Mouse (Mus musculus) layer of hippocampus, adult 11-12 months (tissue): ENCODE measurements at regions not wholly inside any gene's neighbourhood (a gene's known extent, or its start where the extent isn't known, plus 50 kb on each side); places are given as distances from the start of the nearest gene placed in this dataset.

Experiments
- DNase-seq: peaks from one replicate; pipeline ENCODE4 v3.0.0; 2022; ENCODE audit warnings: low spot score

DNA sequence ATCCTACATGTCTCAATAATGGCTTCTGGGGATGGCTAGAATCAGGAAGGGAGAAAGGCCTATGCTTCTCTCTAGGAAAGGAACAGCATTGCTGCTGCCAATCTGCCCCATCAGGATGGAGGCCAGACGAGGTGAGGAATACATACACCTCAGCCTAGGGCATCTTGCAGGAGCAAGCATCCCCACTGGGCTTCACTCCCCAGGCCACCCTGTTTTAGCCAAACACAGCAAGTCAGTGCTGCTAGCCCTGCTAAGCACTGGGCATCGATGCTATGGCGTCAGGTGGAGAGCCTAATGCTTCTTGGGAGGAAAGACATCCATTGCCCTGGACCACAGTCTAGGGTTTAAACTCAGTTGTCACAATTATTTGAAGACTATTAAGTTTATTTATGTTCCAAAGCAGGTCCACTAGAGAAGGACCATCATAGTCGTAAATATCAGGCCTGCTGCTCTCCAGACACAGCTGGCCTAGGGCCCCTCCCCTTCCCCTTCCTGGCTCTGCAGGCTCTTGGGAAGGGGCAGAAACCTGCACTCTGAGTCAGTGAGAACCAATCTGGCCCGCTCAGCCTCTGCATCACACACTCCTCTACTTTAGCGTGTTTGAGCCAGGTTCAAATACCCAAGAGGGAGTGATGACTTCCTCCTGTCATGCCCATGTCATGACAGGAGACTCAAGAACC, 79.5 kb upstream of the Pkdcc start:
- DNase-seq, result no peak

- DNase-seq, result no peak
Observed at GRCm38 (mm10) chr17:83136267-83136666, 78.8 kb upstream of the Pkdcc start.

DNA sequence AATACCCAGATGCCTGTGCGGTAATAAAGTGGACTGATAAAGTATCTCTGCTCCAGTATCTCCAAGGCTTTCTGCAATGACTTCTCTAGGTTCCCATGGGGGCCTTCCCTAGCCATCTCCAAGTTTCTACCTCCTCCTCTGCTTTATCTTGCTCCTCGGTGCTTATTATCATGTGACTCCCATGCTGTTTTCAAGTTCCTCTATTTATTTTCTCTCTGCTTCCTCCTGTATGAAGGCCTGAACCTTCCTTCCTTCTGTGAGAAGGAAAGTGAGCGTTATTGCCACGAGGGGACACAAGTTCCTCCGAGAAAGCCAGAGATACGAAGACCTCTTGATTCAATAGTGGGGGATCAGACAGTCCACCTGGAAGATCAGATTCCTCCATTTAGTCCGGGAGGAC, 77.4 kb upstream of the Pkdcc start:
- DNase-seq, result no peak

GRCm38 (mm10) chr17:83138493-83139417, 76.3 kb upstream of the Pkdcc start:
- DNase-seq, result no peak

DNA sequence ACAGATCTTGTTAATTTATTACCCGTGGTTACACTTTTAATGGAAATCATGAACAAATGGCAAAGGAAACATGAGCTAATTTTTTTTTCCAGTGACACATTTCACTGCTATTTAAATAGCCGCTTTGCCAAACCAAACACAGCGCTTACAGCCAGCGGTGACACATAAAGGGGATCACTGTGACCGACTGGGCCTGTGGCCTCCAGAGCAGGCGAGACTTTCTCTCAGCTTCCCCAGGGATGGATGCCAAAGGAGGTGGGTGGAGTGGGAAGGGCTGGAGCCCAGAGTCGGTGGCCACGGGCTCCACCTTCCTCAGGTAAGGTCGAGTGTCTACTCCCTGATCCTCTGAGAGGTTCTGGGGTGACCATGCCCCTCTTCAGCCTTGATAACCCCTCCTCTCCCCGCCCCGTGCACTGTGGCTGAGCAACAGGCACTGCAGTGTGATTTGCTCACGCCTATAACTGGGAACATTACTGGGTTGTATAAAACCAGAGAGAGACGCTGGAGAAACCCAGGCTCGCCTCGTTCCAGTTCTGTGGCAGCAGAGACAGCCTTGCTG, 66.6 kb upstream of the Pkdcc start:
- DNase-seq, result no peak

DNA sequence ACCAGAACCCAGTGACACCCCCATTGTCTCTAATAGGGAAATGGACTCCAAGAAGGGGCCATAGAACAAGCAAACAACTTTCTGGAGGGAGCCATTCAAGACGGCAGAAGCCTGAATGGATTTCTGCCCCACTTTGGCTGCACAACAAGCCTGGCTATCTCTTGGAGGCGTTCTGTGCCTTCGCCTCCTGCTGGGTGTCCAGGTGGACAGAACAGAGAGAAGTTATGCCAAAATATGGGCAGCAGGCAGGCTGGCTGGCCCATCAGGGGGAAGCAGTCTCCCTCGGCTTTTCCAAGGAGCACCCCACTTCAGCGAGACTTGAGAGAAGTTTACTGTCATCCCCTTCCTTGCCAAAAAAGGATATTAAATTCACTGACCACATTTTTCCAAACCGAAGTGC, 65.8 kb upstream of the Pkdcc start:
- no peak for DNase-seq

GRCm38 (mm10) chr17:83155106-83155505, 60.0 kb upstream of the Pkdcc start:
- DNase-seq, result no peak

DNA sequence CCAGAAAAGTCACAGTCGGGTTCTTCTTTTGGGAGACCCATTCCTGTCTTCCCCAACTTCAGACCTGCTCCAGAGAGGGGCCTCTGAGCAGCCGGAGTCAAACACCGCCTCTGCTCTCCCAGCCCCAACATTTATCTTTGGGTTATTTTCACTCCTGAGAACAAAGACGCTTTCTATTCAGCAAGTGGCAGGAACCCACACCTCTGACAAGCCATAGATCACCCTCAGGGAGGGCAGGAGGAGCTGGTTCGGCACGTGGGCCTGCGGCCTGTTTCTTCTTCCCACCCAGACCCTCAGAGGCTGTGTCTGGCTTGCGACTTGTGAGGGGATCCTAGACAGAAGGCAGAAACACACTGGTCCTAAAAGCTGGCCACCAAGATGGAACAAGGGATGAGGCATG, 58.4 kb upstream of the Pkdcc start:
- DNase-seq, result no peak

DNA sequence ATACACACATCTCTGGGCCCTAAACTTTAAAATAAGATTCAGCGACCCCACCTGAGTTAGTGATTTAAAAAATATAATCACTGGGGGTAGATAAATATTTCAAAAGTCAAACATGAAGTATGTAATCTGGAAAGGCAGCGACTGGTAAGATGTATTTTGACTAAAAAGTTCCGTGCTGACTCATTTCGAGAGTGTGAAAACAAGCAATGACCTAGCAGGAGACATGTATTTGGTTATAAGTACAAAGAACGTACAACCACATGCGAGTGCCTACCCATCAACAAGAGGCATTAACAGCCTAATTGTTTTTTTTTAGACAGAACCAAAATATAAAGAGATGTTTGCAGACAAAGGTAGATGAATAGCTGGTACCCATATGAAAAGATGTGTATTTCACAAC, 57.0 kb upstream of the Pkdcc start:
- DNase-seq, result no peak

DNA sequence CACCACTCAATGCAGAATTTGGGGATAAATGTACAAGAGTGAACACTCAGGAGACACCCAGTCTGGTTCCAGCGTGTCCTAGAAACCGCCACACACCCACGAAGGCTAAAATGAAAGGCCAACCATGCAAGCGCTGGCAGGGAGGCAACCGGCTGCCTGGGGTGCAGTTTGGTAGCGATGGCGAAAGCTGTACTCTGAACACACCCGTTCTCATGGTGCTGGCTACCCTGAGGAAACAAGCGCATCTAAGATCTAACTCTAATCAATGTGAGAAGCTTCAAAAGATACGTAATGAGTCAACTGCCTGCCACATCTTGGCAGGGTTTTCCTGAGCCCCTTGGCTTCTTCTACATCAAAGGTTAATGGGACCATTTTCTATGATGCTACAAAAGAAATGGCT, 56.4 kb upstream of the Pkdcc start:
- DNase-seq, result no peak

GRCm38 (mm10) chr17:83159634-83160033, 55.5 kb upstream of the Pkdcc start:
- DNase-seq, result no peak

- DNase-seq, result no peak
Observed at GRCm38 (mm10) chr17:83160296-83160695, 54.8 kb upstream of the Pkdcc start.

DNA sequence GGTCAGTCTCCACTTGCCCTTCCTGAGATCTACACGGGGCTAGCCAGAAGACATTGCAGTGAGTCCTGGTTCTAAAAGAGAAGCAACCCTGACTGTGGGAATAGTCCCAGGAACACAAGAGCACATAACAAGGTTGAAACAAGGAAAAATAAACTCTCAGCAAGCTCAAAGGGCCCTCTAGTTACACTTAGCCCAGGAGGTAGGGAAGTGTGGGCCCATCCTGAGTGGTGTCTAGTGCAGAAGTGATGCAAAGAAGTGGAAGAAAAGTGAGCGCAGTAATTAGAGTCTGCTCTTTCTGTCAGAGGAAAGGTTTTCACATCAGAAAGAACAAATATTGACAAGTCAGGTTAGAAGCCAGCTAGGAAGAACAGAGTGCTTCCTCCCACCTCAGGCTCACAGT, 53.4 kb upstream of the Pkdcc start:
- DNase-seq, result no peak

- DNase-seq, result no peak
Observed at GRCm38 (mm10) chr17:83163952-83164560, 51.0 kb upstream of the Pkdcc start.

- DNase-seq, result no peak
Observed at GRCm38 (mm10) chr17:83164728-83165127, 50.4 kb upstream of the Pkdcc start.

- no peak for DNase-seq
Observed at GRCm38 (mm10) chr17:83165140-83165539, 50.0 kb upstream of the Pkdcc start.
